Mouse (Mus musculus) frontal cortex, postnatal 25 days (tissue): ENCODE measurements around the gene Svs6.
"Not testable (repeated sequence)": the region's sequence is repeated elsewhere in the genome, so short reads cannot be mapped to it uniquely, and the experiment has no call there.

Experiments used
- DNase-seq, 2 experiments: peaks; one replicate each; pipeline ENCODE4 v3.0.0; 2022; ENCODE audit warnings: low spot score in 2 of 2

Svs6 gene

DNA sequence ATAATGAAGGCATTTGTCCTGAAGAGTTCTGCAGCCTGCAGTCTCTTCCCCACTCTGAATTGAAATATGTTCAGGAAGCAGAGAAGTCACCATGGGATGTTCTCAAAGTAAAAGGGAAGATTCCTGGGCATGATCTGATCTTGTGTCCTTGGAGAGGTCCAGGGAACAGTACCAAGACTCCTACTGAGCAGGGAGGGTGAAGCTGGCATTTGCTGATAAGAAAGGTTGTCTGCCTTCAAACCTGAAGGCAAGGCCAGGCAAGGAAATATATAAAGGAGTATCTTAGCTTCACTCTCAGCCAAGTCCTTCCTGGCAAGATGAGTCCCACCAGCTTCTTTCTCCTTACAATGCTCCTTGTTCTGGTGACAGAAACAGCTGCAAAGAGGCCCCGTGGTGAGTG, at the start of gene Svs6:
TSS of gene Svs6 (plus strand) at position 301 of the 400 bp plus-strand sequence.
- DNase-seq = not testable (repeated sequence)

- DNase-seq = no peak
Measured at GRCm38 (mm10) chr2:164278359-164278758, 38.2 kb upstream of the Svs6 start, which contains the start of gene Svs4. Gene Svs4 (minus strand): TSS chr2:164278459.

DNA sequence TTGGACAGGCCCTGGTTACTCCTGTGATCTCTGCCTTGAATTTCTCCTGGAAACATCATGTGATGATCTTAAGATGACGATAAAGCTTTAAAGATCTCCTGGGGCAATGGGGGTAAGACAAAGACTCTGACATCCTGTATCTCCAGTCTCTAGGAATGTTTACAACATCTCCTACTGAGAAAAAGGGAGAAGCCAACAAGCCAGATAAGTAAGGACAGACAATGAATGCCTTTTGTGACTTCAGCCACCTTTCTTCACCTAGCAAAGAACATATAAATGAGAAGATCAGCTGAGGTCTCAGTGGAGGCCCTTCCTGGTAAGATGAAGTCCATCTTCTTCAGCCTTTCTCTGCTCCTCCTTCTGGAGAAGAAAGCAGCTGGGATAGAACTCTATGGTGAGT, 27.6 kb upstream of the Svs6 start, which contains the start of gene Svs3a:
TSS of gene Svs3a (plus strand) at position 301 of the 400 bp plus-strand sequence.
- DNase-seq = not testable (repeated sequence)

DNA sequence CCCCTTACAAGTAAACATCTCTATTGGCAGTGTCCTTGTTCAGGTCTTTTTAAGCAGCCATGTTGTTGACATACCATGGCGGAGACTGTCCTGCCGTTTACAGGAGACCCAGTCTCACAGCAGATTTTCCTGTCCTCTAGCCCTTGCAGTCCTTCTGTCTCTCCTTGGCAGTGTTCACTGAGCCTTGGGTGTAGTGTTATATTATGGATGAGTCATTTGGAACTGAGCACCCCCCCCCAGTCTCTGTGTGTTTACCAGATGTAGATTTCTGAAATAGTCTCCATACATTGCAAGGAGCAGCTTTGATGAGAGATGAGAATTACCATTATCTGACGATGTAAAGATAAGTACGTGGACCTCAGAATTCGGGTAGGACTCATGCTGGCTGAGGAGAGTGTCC, 4.0 kb upstream of the Svs6 start:
- DNase-seq = no peak

- DNase-seq = not testable (repeated sequence)
Measured at GRCm38 (mm10) chr2:164315460-164315859, 1.1 kb upstream of the Svs6 start.

- no peak for DNase-seq
Measured at GRCm38 (mm10) chr2:164320983-164321382, 4.4 kb downstream of the Svs6 start.

GRCm38 (mm10) chr2:164332440-164332839, 15.9 kb downstream of the Svs6 start, which contains the start of gene Svs5:
Gene Svs5 (plus strand): TSS chr2:164332740.
- not testable (repeated sequence) for DNase-seq

DNA sequence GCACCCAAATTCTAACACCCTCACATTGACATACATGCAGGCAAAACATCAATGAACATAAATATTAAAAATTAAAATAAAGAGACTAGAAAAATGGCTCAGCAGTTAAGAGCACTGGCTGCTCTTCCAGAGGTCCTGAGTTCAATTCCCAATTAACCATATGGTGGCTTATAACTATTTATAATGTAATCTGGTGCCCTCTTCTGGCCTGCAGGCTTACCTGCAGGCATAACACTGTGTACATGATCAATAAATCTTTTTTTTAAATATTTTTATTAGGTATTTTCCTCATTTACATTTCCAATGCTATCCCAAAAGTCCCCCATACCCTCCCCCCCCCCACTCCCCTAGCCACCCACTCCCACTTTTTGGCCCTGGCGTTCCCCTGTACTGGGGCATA, 27.2 kb downstream of the Svs6 start:
- DNase-seq = not testable (repeated sequence)

GRCm38 (mm10) chr2:164347697-164348096, 31.1 kb downstream of the Svs6 start:
- DNase-seq = not testable (repeated sequence)

GRCm38 (mm10) chr2:164348980-164349379, 32.4 kb downstream of the Svs6 start:
- no peak for DNase-seq

DNA sequence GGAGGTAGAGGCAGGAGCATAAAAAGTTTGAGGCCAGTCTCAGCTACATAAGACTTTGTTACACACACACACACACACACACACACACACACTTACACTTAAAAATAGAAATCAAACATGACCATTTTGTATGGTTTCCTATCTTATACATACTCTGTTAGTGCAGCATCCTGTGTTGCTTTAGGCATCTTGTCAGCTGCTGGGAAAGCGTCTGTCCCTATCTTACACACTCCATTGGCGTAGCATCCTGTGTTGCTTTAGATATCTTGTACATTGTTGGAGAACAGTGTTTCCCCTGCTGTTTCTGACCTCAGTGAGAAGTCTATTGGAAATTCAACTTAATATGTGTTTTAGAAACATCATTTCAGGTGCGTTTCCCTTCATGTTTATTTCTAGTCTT, 36.1 kb downstream of the Svs6 start:
- DNase-seq = no peak

- no peak for DNase-seq
Measured at GRCm38 (mm10) chr2:164353356-164353755, 36.8 kb downstream of the Svs6 start.

DNA sequence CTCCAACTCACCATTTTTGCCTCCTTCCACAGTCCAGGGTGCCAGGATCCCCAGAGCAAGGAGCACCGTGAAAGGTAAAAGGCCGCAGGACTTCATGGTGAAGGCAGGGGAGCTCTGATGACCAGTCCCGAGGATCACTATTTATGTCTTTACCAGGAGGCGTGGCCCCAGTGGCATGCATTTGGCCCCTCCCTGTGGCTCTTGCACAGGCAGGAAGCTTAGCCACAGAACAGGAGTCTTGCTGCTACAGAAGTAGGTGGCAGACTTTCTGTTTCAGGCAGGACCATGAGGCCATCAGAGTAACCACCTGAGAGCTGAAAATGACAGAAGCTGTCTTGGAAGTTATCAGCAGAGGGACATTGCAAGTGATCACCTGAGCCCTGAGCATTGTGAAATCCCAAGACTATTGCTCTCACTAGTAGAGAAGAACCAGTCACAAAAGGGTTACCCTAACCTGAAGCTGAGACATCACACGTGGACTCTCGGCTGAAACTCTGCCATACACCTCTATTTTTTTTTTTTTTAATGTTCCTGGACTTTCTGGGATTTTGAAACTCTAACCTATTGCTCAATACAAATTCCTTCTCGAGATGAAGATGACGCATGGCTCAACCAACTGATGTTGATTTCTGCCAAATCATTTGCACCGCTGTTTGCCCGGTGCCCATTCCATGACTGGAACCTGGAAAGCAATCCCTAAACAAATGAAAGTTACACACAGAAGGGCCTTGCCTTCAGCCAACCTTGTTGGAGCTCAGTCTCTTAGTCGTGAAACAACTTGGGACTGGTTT, 39.8 kb downstream of the Svs6 start:
- DNase-seq = no peak

GRCm38 (mm10) chr2:164358373-164358772, 41.8 kb downstream of the Svs6 start:
- no peak for DNase-seq

GRCm38 (mm10) chr2:164359031-164359430, 42.5 kb downstream of the Svs6 start:
- DNase-seq = no peak

DNA sequence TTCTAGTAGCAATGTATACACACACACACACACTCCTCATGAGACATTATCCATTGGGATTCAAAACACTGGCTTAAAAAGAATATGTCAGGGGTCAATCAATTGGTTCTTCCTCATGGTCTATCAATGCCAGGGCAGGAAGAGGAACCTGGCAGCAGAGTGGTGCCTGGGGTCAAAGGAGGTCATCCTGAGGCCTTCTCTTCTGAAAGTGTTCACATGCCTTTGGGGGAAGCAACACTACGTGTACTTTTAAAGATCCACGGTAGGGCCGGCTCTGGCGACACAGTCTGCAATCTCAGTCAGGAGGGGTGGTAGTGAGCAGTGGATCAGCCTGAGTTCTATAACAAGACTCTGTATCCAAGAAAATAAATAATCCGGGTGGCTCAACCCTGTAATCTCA, 43.1 kb downstream of the Svs6 start:
- no peak for DNase-seq

- DNase-seq = no peak
Measured at GRCm38 (mm10) chr2:164360974-164361657, 44.6 kb downstream of the Svs6 start.

DNA sequence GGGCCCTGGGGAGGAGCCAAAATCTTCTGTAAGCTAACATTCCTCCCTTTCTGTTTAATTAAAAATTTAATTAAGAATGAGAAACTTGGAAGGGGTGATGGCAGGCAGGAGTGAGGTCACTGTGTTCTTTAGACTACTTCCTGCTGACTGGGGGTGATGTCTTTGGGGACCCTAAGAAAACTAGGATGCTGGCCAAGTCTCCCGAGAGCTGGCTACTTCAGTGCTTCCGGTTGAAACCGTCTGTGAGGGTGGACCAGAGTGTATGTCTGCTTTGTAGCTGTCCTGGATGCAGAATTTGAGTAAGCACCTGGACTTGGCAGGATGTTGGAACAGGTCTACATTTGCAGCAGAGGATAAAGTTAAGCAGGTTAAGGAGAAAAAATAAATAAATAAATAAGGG, 50.4 kb downstream of the Svs6 start:
- no peak for DNase-seq
